Mouse (Mus musculus) embryonic facial prominence, embryonic 13.5 days (tissue): ENCODE data around the gene Gm44502. TPM values are rescaled to one million over a fixed set of nuclear protein-coding genes. Genes with fewer than 3 reads are reported as not detected.

Source experiments
- ATAC-seq: fragments of 200-750 bp; cut with Nextera tagmentation; 2 replicates; pipeline ENCODE4 v1.8.0; 2017; ENCODE audit warnings: low read depth; ENCODE audit not compliant: insufficient number of reproducible peaks, insufficient read depth, low FRiP score, low TSS enrichment
- H3K27ac ChIP-seq: fragments of 300-500 bp; sonication (generic); 2 replicates; pipeline ENCODE4 v1.5.1; 2015; ENCODE audit warnings: moderate library complexity, mild to moderate bottlenecking, inconsistent platforms
- H3K27me3 ChIP-seq: fragments of 300-500 bp; sonication (generic); 2 replicates; pipeline ENCODE4 v1.6.1; 2015; ENCODE audit warnings: mild to moderate bottlenecking, inconsistent platforms
- H3K36me3 ChIP-seq: fragments of 300-500 bp; sonication (generic); 2 replicates; pipeline ENCODE4 v1.6.1; 2015; ENCODE audit warnings: mild to moderate bottlenecking, inconsistent platforms
- H3K4me1 ChIP-seq: fragments of 300-500 bp; sonication (generic); 2 replicates; pipeline ENCODE4 v1.6.1; 2015; ENCODE audit warnings: inconsistent platforms
- H3K4me2 ChIP-seq: fragments of 300-500 bp; sonication (generic); 2 replicates; pipeline ENCODE4 v1.6.1; 2015; ENCODE audit warnings: moderate library complexity, mild to moderate bottlenecking, inconsistent platforms
- H3K4me3 ChIP-seq: fragments of 300-500 bp; sonication (generic); 2 replicates; pipeline ENCODE4 v1.5.1; 2015; ENCODE audit warnings: mild to moderate bottlenecking, inconsistent platforms
- H3K9ac ChIP-seq: fragments of 300-500 bp; sonication (generic); 2 replicates; pipeline ENCODE4 v1.6.1; 2015; ENCODE audit warnings: mild to moderate bottlenecking, inconsistent platforms
- H3K9me3 ChIP-seq: fragments of 300-500 bp; sonication (generic); 2 replicates; pipeline ENCODE4 v1.6.1; 2016; ENCODE audit warnings: inconsistent platforms
- WGBS: fragments of 180-500 bp; shearing (Covaris S2); methylation state at CpG from one replicate; pipeline ENCODE4 v1.1.7; 2015; ENCODE audit warnings: mixed read lengths; 5-methylcytosine and 5-hydroxymethylcytosine counted together
- polyA plus RNA-seq: library from polyadenylated mRNA; unstranded; fragments of >200 nt; fragmentation: Nextera tagmentation; extraction: Ambion mirVana; gene quantifications from 2 replicates; pipeline ENCODE4 v1.2.1, GENCODE M21; 2015

Gene Gm44502
- polyA plus RNA-seq, 1 experiment from 2014 or later: not detected

DNA sequence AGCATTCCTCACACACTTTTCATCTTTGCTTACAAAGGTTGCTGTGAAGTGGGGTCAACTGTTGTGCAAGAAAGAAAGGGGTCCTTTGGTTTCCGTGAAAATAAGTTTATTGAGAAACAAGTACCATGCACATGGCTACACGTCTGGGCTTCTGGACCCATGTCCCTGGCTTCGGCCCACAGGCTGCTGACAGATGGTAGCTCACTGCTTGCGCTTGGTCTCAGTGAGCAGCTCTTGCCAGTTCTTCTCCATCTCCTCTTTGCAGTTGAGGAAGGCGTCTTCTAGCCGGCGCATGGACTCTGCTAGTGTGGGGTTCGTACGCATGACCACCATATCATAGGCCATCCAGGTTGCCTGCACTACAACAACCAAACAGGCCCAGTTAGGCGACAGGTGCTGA lies 39.4 kb downstream of the Gm44502 start:
- 90% methylated on average over 10 of the region's 10 CpGs for WGBS
- no peak for ATAC-seq

DNA sequence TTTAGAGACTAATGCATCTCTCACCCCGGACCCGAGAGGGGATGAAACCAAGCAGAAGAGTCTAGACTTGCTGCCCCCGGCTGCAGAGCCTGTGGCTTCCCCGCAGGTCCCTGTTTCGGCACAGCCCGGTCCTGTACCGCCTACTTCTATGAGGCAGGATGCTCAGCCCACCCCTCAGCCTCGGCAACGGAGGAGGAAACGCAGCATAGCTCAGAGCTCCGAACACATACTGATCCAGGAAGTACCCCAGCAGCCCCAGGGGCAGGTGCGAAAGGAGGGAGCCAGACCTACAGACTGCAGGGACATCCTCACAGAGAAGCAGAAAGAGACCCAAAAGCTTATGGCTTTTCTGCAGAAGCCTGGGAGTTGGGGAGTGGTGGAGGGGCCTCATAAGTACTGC lies 42.4 kb downstream of the Gm44502 start:
- peaks cover 17% of the 10 kb centered on the region; the same call in 1 of the 2 replicates for H3K27me3 ChIP-seq
- WGBS: 36% methylated on average over 12 of the region's 12 CpGs
- no peak for ATAC-seq

More for the DNA sequence above, 39.4 kb downstream of the Gm44502 start:
- Histone ChIP-seq H3K36me3 (no peaks in the 10 kb centered on the region), H3K27ac (no peak overlapping the region), H3K27me3 (0 out of 2 replicates have a peak, but pooled peaks cover 10% of the 10 kb centered on the region), H3K4me1 (no peaks in the 10 kb centered on the region), H3K4me2 (no peak overlapping the region), H3K4me3 (no peak overlapping the region), H3K9ac (no peak overlapping the region), H3K9me3 (no peaks in the 10 kb centered on the region)

DNA sequence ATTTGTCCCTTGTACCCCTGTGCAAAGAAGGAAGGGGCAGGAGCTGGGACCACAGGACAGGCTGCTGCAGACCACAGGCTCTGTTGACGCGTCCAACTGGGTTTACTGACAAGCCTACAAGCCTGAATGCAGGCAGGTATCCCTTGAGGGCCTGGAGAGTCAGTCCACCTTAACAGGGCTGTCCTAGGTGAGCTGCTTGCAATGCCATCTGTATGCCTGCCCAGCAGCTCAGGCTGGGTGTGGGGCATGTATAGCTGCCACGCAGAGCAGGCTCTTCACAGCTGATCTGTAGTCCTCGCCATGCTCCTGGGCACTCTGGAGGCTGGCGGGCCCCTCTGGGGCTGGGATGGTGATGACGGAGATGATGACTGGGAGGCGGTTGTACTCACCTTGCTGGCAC lies 44.9 kb downstream of the Gm44502 start, which contains the start of gene Klhdc7b:
Gene Klhdc7b, plus strand, starts transcription at position 301 of the 400 bp plus-strand sequence.
- Histone ChIP-seq H3K4me3 (no peak within 1 kb of the TSS), H3K9ac (no peak within 1 kb of the TSS), H3K4me2 (no peak within 1 kb of the TSS), H3K4me1 (no peaks in the 10 kb centered on the region), H3K36me3 (no peaks in the 10 kb centered on the region), H3K27me3 (peaks cover 33% of the 10 kb centered on the region), H3K9me3 (no peaks in the 10 kb centered on the region), H3K27ac (no peak within 1 kb of the TSS)
- WGBS: 82% methylated on average over 7 of the region's 7 CpGs
- no peak for ATAC-seq

More for the DNA sequence above, 42.4 kb downstream of the Gm44502 start:
- Histone ChIP-seq H3K4me3 (no peak overlapping the region), H3K4me1 (no peaks in the 10 kb centered on the region), H3K9ac (no peak overlapping the region), H3K9me3 (no peaks in the 10 kb centered on the region), H3K4me2 (no peak overlapping the region), H3K27ac (no peak overlapping the region), H3K36me3 (no peaks in the 10 kb centered on the region)

DNA sequence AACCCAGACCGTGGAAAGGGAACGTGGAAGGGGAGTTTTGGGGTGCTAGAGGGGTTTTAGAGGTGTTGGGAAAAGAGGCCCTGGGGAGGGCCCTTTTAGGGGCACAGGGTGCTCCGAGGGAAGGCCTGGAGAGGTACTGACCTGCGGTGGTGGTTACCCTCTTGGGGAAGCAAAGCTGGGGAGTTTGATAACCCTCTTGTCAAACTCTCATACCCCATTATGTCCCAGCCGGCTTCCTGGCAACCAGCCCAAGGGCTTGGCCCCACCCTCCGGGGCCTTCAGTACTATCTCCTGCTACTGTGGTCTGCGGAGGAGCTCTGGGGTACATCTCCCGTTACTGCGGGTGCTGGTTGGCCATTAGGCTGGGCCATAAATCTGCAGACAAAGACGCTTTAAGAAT lies 50.1 kb downstream of the Gm44502 start:
- H3K27me3 ChIP-seq: peaks cover 65% of the 10 kb centered on the region
- no peaks in the 10 kb centered on the region for H3K9me3 ChIP-seq
- peak overlapping the region; percentile 61; the same call in 1 of the 2 replicates for H3K9ac ChIP-seq
- 11% methylated on average over 10 of the region's 10 CpGs for WGBS
- H3K36me3 ChIP-seq: no peaks in the 10 kb centered on the region
- peaks cover 28% of the 10 kb centered on the region for H3K4me1 ChIP-seq
- peak overlapping the region; percentile 43 for H3K4me3 ChIP-seq
- peak overlapping the region; percentile 72 for H3K4me2 ChIP-seq
- no peak overlapping the region for H3K27ac ChIP-seq
- ATAC-seq: no peak

DNA sequence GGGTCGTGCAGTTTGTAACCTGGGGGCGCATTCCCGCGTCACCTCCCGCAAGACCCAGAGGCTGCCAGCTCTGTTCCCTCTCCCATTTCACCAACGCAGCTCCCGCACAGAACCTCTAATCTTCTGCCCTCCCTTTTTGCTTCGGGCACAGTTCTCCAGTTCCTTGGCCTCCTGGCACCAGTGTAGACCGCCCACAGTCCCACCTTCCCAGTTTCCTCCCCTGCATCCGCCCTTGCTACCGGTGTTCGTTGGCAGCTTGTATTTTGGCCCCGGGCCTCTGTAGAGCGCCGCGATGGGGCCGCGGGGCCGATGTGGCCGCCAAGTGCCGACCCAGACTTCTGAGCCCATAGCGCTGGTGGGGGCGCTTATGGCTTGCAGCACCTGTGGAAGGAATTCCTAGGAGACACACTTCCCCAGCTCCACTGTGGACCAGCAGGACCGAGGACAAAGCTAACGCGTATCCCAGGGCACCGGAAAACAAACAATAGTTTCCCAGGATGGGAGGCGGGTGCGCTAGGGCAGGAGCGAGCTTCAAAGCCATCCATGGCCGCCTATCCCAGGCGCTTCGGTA lies 50.6 kb downstream of the Gm44502 start, which contains the start of gene Odf3b:
Gene Odf3b, minus strand, starts transcription at position 452 of the 571 bp plus-strand sequence.
- H3K4me2 ChIP-seq: peak within 1 kb of the TSS; percentile 72
- under 1% methylated on average over 33 of the region's 33 CpGs for WGBS
- no peak within 1 kb of the TSS for H3K27ac ChIP-seq
- peak within 1 kb of the TSS; percentile 43 for H3K4me3 ChIP-seq
- no peaks in the 10 kb centered on the region for H3K9me3 ChIP-seq
- H3K4me1 ChIP-seq: peaks cover 32% of the 10 kb centered on the region
- H3K36me3 ChIP-seq: no peaks in the 10 kb centered on the region
- peak within 1 kb of the TSS; percentile 61 for H3K9ac ChIP-seq
- no peak for ATAC-seq
- H3K27me3 ChIP-seq: peaks cover 65% of the 10 kb centered on the region

DNA sequence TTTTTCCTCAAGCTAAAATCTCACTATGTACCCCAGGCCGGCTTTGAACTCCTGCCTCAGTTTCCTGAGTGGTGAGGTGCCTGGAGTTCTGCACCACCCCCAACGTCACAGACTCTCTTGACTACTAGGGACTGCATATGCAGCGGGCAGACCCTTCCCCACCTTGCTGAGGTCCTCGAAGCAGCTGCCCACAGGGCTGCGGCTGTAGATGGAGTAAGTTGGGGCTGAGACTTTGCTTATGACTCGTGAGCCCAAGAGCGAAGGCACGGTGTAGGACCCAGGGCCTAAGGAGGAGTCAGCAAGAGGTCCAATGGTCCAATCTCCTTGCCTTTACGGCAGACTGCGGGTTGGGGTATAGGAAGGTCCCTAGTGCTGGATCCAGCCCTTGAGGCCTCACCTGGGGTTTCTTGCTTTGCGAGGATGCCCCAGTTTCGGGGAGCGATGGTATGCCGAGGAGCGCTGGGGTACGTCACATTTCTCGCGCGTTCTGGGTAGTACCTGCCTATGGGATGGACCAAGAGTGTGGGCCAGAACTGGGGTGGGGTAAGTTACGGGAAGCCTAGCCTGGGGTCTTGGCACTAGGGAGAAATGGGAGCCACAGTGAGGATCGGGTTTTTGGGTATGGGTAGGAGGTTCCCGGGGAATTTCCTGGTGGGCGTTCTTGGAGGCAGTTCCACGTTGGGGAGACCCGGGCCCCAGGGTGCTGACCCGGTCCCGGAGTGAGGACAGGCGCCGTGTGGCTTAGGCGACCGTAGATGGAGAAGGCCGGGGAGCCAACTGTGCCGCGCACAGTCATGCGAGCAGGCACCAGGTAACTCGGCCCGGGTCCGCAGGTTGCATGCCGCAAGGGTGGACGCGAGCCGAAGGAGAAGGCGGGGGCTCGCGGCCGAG lies 51.3 kb downstream of the Gm44502 start:
- Histone ChIP-seq H3K4me1 (peaks cover 35% of the 10 kb centered on the region), H3K9me3 (no peaks in the 10 kb centered on the region), H3K27me3 (peaks cover 65% of the 10 kb centered on the region), H3K4me3 (peak overlapping the region; percentile 43), H3K4me2 (peak overlapping the region; percentile 72), H3K27ac (no peak overlapping the region), H3K9ac (peak overlapping the region; percentile 61), H3K36me3 (no peaks in the 10 kb centered on the region)
- no peak for ATAC-seq
- 9% methylated on average over 46 of the region's 46 CpGs for WGBS

DNA sequence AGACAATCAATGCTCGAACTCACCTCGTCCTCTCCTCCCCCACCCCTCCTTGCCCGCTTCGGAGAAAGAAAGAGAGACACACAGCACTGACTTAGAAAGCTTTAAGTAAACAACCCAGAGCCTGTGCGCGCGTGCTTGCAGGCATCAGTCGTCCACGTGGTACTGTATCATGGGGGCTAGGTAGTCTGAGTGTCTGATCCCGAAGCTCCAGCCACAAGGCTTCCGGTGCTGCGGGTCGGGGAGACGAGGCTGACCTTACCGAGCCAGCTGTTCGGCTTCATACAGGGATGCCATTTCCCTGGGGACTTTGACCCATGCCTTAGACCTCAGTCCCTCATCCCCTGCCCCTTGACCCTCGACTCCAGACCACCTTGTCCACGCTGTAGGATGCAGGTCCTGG lies 52.1 kb downstream of the Gm44502 start:
- no peak for ATAC-seq
- H3K4me3 ChIP-seq: peak overlapping the region; percentile 16
- H3K4me2 ChIP-seq: peak overlapping the region; percentile 72
- H3K27ac ChIP-seq: no peak overlapping the region
- peaks cover 5% of the 10 kb centered on the region for H3K36me3 ChIP-seq
- H3K9ac ChIP-seq: peak overlapping the region; percentile 22; the same call in 1 of the 2 replicates
- H3K4me1 ChIP-seq: peaks cover 43% of the 10 kb centered on the region
- 2% methylated on average over 18 of the region's 18 CpGs for WGBS
- H3K27me3 ChIP-seq: peaks cover 60% of the 10 kb centered on the region
- H3K9me3 ChIP-seq: no peaks in the 10 kb centered on the region

GRCm38 (mm10) chr15:89376957-89377356 lies 52.5 kb downstream of the Gm44502 start, which contains the start of gene Tymp:
Tymp (minus strand) TSS chr15:89377039.
- peak within 1 kb of the TSS; percentile 16 for H3K4me3 ChIP-seq
- H3K27me3 ChIP-seq: peaks cover 57% of the 10 kb centered on the region
- H3K36me3 ChIP-seq: peaks cover 9% of the 10 kb centered on the region
- peak within 1 kb of the TSS; percentile 22; the same call in 1 of the 2 replicates for H3K9ac ChIP-seq
- no peaks in the 10 kb centered on the region for H3K9me3 ChIP-seq
- peaks cover 44% of the 10 kb centered on the region for H3K4me1 ChIP-seq
- 14% methylated on average over 16 of the region's 16 CpGs for WGBS
- no peak for ATAC-seq
- H3K27ac ChIP-seq: no peak within 1 kb of the TSS
- peak within 1 kb of the TSS; percentile 72 for H3K4me2 ChIP-seq

DNA sequence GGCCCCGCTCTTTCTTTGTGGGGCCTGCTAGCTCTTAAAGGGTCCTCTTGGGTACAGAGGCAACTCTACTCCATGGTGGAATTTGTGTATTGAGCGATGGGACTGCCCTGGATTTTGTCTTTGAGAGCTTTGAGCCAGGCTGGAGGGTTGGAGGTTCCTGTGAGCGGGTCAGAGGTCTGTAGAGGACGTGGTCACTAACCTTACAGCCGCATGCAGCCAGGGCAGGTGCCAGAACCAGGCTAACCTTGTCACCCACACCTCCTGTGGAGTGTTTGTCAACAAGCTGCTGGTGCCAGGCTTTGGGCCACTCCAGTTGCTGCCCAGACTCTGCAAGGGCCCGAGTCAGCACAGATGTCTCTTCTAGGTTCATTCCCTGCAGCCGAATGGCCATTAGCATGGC lies 53.5 kb downstream of the Gm44502 start:
- WGBS: 85% methylated on average over 7 of the region's 7 CpGs
- H3K4me3 ChIP-seq: no peak overlapping the region
- no peak overlapping the region for H3K27ac ChIP-seq
- H3K27me3 ChIP-seq: peaks cover 52% of the 10 kb centered on the region
- no peaks in the 10 kb centered on the region for H3K9me3 ChIP-seq
- peaks cover 44% of the 10 kb centered on the region for H3K4me1 ChIP-seq
- ATAC-seq: no peak
- H3K9ac ChIP-seq: no peak overlapping the region
- H3K4me2 ChIP-seq: no peak overlapping the region
- peaks cover 18% of the 10 kb centered on the region for H3K36me3 ChIP-seq

- Histone ChIP-seq H3K9me3 (no peaks in the 10 kb centered on the region), H3K4me2 (peak overlapping the region; percentile 91), H3K27me3 (peaks cover 41% of the 10 kb centered on the region), H3K36me3 (peaks cover 29% of the 10 kb centered on the region), H3K4me1 (peaks cover 44% of the 10 kb centered on the region), H3K4me3 (no peak overlapping the region), H3K27ac (no peak overlapping the region), H3K9ac (no peak overlapping the region)
- 91% methylated on average over 17 of the region's 17 CpGs for WGBS
- ATAC-seq: no peak
These were observed 54.5 kb downstream of the Gm44502 start for GRCm38 (mm10) chr15:89374801-89375534.

DNA sequence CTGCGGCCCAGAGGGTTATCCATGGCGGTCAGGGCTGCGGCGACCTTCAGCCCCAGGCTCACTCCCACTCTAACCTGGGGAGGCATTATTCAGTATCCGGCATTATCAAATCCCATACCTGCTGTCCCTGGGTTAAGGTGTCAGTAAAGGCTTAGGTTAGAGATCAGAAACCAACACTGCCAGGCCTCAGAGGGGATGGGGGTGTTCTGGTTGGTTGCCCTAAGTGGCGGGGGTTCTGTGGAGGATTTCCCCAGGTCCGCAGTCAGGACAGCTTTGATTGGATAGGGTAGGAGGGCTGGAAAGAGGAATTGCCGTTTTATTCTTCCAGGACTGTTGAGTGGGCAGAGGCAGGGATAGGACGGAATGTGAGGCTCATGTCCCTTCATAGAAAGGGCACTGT lies 55.2 kb downstream of the Gm44502 start:
- peak overlapping the region; percentile 81 for H3K9ac ChIP-seq
- H3K36me3 ChIP-seq: peaks cover 35% of the 10 kb centered on the region
- 51% methylated on average over 9 of the region's 9 CpGs for WGBS
- peaks cover 36% of the 10 kb centered on the region for H3K27me3 ChIP-seq
- peak overlapping the region; percentile 91 for H3K4me2 ChIP-seq
- H3K9me3 ChIP-seq: no peaks in the 10 kb centered on the region
- peak overlapping the region; percentile 88 for H3K27ac ChIP-seq
- H3K4me3 ChIP-seq: peak overlapping the region; percentile 72
- peaks cover 41% of the 10 kb centered on the region for H3K4me1 ChIP-seq
- ATAC-seq: no peak
